Mouse (Mus musculus) MEL (cell line): Measurements from ENCODE around the gene Ranbp1. TPM values are rescaled to one million over a fixed set of nuclear protein-coding genes. Genes with fewer than 3 reads are reported as not detected.

Source experiments
- DNase-seq: peaks from one replicate; pipeline ENCODE4 v3.0.0; 2011; ENCODE audit warnings: low read depth, low spot score
- H3K27ac ChIP-seq: 2 replicates; pipeline ENCODE4 v1.5.1; 2012; ENCODE audit warnings: low read depth, mild to moderate bottlenecking, control low read depth, low read length, moderate library complexity; ENCODE audit not compliant: control insufficient read depth
- H3K27me3 ChIP-seq, 2 experiments: fragments of 150-350 bp in 1 of 2; sonication (generic) in 1 of 2; 2 replicates each; pipeline ENCODE4 v1.6.1; 2012; ENCODE audit warnings: low read length in 2 of 2, mild to moderate bottlenecking in 2 of 2, improper control_type of control experiment in 1 of 2, moderate library complexity in 1 of 2; ENCODE audit not compliant: insufficient read depth in 2 of 2, control insufficient read depth in 1 of 2
- H3K36me3 ChIP-seq, 2 experiments: 2 replicates each; pipeline ENCODE4 v1.6.1; 2012 to 2014; ENCODE audit warnings: low read length in 2 of 2, improper control_type of control experiment in 1 of 2, inconsistent platforms in 1 of 2, mild to moderate bottlenecking in 1 of 2; ENCODE audit not compliant: insufficient read depth in 2 of 2, control insufficient read depth in 1 of 2
- H3K4me1 ChIP-seq, 2 experiments: fragments of 150-350 bp in 1 of 2; sonication (generic) in 1 of 2; 2 replicates each; pipeline ENCODE4 v1.6.1; 2012; ENCODE audit warnings: low read length in 2 of 2, improper control_type of control experiment in 1 of 2, mild to moderate bottlenecking in 1 of 2; ENCODE audit not compliant: insufficient read depth in 2 of 2, control insufficient read depth in 1 of 2
- H3K4me3 ChIP-seq, 2 experiments: fragments of 150-350 bp in 1 of 2; sonication (generic) in 1 of 2; 2 replicates each; pipeline ENCODE4 v1.5.1; 2012; ENCODE audit warnings: low read depth in 2 of 2, low read length in 2 of 2, mild to moderate bottlenecking in 2 of 2, moderate library complexity in 2 of 2, control low read depth in 1 of 2, improper control_type of control experiment in 1 of 2; ENCODE audit not compliant: control insufficient read depth in 1 of 2, insufficient read depth in 1 of 2
- H3K79me2 ChIP-seq: 2 replicates; pipeline ENCODE4 v1.6.1; 2012; ENCODE audit warnings: mild to moderate bottlenecking, low read length, moderate library complexity; ENCODE audit not compliant: control insufficient read depth, poor library complexity, insufficient read depth
- H3K9ac ChIP-seq: 2 replicates; pipeline ENCODE4 v1.6.1; 2012; ENCODE audit warnings: low read depth, mild to moderate bottlenecking, control low read depth, low read length, moderate library complexity; ENCODE audit not compliant: control insufficient read depth, poor library complexity, severe bottlenecking
- H3K9me3 ChIP-seq: fragments of 150-350 bp; sonication (generic); replicated peaks from 2 replicates; pipeline ENCODE4 v1.6.1; 2012; ENCODE audit warnings: mild to moderate bottlenecking, low read length, improper control_type of control experiment, moderate library complexity; ENCODE audit not compliant: insufficient read depth
- BHLHE40 ChIP-seq: IDR thresholded peaks from 2 replicates; pipeline ENCODE4 v1.6.1; 2012; ENCODE audit warnings: low read depth, mild to moderate bottlenecking, inconsistent platforms, low read length, improper control_type of control experiment, borderline replicate concordance
- CHD1 ChIP-seq: IDR thresholded peaks from 2 replicates; pipeline ENCODE4 v1.6.1; 2012; ENCODE audit warnings: low read depth, mild to moderate bottlenecking, inconsistent platforms, low read length, improper control_type of control experiment
- EP300 ChIP-seq, 2 experiments: IDR thresholded peaks; 2 replicates each; pipeline ENCODE4 v1.6.1; 2011; ENCODE audit warnings: improper control_type of control experiment in 2 of 2, low read length in 2 of 2, low read depth in 1 of 2, mild to moderate bottlenecking in 1 of 2
- ETS1 ChIP-seq: IDR thresholded peaks from 2 replicates; pipeline ENCODE4 v1.6.1; 2012; ENCODE audit warnings: low read depth, mild to moderate bottlenecking, inconsistent platforms, low read length, improper control_type of control experiment, moderate library complexity
- HCFC1 ChIP-seq: IDR thresholded peaks from 2 replicates; pipeline ENCODE4 v1.6.1; 2012; ENCODE audit warnings: low read depth, mild to moderate bottlenecking, inconsistent platforms, low read length, improper control_type of control experiment, moderate library complexity
- MXI1 ChIP-seq: IDR thresholded peaks from 2 replicates; pipeline ENCODE4 v1.6.1; 2011; ENCODE audit warnings: mild to moderate bottlenecking, low read depth, low read length, improper control_type of control experiment
- MYB ChIP-seq: IDR thresholded peaks from 2 replicates; pipeline ENCODE4 v1.6.1; 2011; ENCODE audit warnings: mild to moderate bottlenecking, low read depth, low read length, improper control_type of control experiment
- POLR2A ChIP-seq, 2 experiments: IDR thresholded peaks; 2 replicates each; pipeline ENCODE4 v1.6.1; 2011 to 2012; ENCODE audit warnings: low read length in 2 of 2, mild to moderate bottlenecking in 2 of 2, control low read depth in 1 of 2, improper control_type of control experiment in 1 of 2, low read depth in 1 of 2, moderate library complexity in 1 of 2; ENCODE audit not compliant: control insufficient read depth in 1 of 2, insufficient read depth in 1 of 2, poor library complexity in 1 of 2
- POLR2AphosphoS2 ChIP-seq: IDR thresholded peaks from 2 replicates; pipeline ENCODE4 v1.6.1; 2011; ENCODE audit warnings: low read length, improper control_type of control experiment
- SIN3A ChIP-seq: IDR thresholded peaks from 2 replicates; pipeline ENCODE4 v1.6.1; 2012; ENCODE audit warnings: low read length, improper control_type of control experiment, inconsistent platforms
- SMC3 ChIP-seq: IDR thresholded peaks from 2 replicates; pipeline ENCODE4 v1.6.1; 2011; ENCODE audit warnings: low read depth, low read length, improper control_type of control experiment
- TBP ChIP-seq: IDR thresholded peaks from 2 replicates; pipeline ENCODE4 v1.8.0; 2011; ENCODE audit warnings: low read depth, low read length, improper control_type of control experiment
- TCF12 ChIP-seq: IDR thresholded peaks from 2 replicates; pipeline ENCODE4 v1.6.1; 2014; ENCODE audit warnings: low read depth, mild to moderate bottlenecking, inconsistent platforms, low read length, improper control_type of control experiment, moderate library complexity
- ZC3H11A ChIP-seq: IDR thresholded peaks from 2 replicates; pipeline ENCODE4 v1.6.1; 2012; ENCODE audit warnings: low read depth, mild to moderate bottlenecking, inconsistent platforms, low read length, improper control_type of control experiment
- ZKSCAN1 ChIP-seq: IDR thresholded peaks from 2 replicates; pipeline ENCODE4 v1.6.1; 2012; ENCODE audit warnings: low read depth, mild to moderate bottlenecking, inconsistent platforms, low read length, improper control_type of control experiment, moderate library complexity
- ZMIZ1 ChIP-seq: IDR thresholded peaks from 2 replicates; pipeline ENCODE4 v1.6.1; 2012; ENCODE audit warnings: low read depth, mild to moderate bottlenecking, inconsistent platforms, low read length, improper control_type of control experiment, moderate library complexity
- polyA plus RNA-seq, 2 experiments: library from polyadenylated mRNA; stranded (reverse) in 1 of 2; unstranded in 1 of 2; fragments of >175 nt in 1 of 2; fragments of >200 nt in 1 of 2; gene quantifications; 2 replicates each; pipeline versions ENCODE4 v1.2.1 to v1.2.4; 2012; ENCODE audit warnings: low replicate concordance in 2 of 2, low read depth in 1 of 2; ENCODE audit not compliant: insufficient read length in 2 of 2, insufficient read depth in 1 of 2, missing spikeins in 1 of 2
- total RNA-seq: library from RNA; depleted of rRNA; stranded (reverse); fragments of 300-350 nt; gene quantifications from 2 replicates; pipeline ENCODE4 v1.2.3, GENCODE M21; 2012

Ranbp1 gene
- total and polyA plus RNA-seq, 3 experiments: 162 to 681 (median 440) TPM

- H3K27ac ChIP-seq: no peak overlapping the region
- H3K79me2 ChIP-seq: peaks cover 48% of the 10 kb centered on the region
- no peaks in the 10 kb centered on the region for H3K9me3 ChIP-seq
- no peak overlapping the region; a peak in 1 of 4 replicates for H3K4me3 ChIP-seq
- H3K9ac ChIP-seq: peak overlapping the region; percentile 93
- no peaks in the 10 kb centered on the region for H3K27me3 ChIP-seq
- TF ChIP-seq TBP: no peak
- TF ChIP-seq SMC3: no peak; the same call in 1 of the 2 replicates
- no peak for TF ChIP-seq EP300 (IDR thresholded peaks at IDR 0.05; ENCODE audit: low read depth in 1 of 2, low read length in 2 of 2)
- peak in 1 of 2 experiments; percentile 14; a peak in 1 of 4 replicates for TF ChIP-seq POLR2A (IDR thresholded peaks at IDR 0.05; ENCODE audit: control insufficient read depth in 1 of 2, insufficient read depth in 1 of 2, low read depth in 1 of 2, low read length in 2 of 2, poor library complexity in 1 of 2)
- TF ChIP-seq ZMIZ1: peak; percentile 47; the same call in 1 of the 2 replicates
- H3K4me1 ChIP-seq: peaks cover 4 to 18% of the 10 kb centered on the region in 2 experiments; a peak in 3 of 4 replicates
- H3K36me3 ChIP-seq: peaks cover 27 to 32% of the 10 kb centered on the region in 2 experiments
- DNase-seq: peak; percentile 20
Measured at GRCm38 (mm10) chr16:18250828-18251790, 2.6 kb upstream of the Ranbp1 start.

GRCm38 (mm10) chr16:18250231-18250630, 1.7 kb upstream of the Ranbp1 start:
- Histone ChIP-seq H3K4me1 (peaks cover 4 to 18% of the 10 kb centered on the region in 2 experiments; a peak in 3 of 4 replicates), H3K9ac (peak overlapping the region; percentile 93), H3K4me3 (peak overlapping the region; percentile 53 to 94), H3K9me3 (no peaks in the 10 kb centered on the region), H3K27ac (peak overlapping the region; percentile 88), H3K27me3 (no peaks in the 10 kb centered on the region), H3K79me2 (peaks cover 57% of the 10 kb centered on the region), H3K36me3 (peaks cover 32 to 40% of the 10 kb centered on the region in 2 experiments)
- DNase-seq: peak; percentile 32
- peak; percentile 41; the same call in 1 of the 2 replicates for TF ChIP-seq ZMIZ1
- no peak for TF ChIP-seq ZC3H11A
- TF ChIP-seq POLR2A (IDR thresholded peaks at IDR 0.05; ENCODE audit: control insufficient read depth in 1 of 2, insufficient read depth in 1 of 2, low read depth in 1 of 2, low read length in 2 of 2, poor library complexity in 1 of 2): peak in 1 of 2 experiments; percentile 36; a peak in 1 of 4 replicates

GRCm38 (mm10) chr16:18249364-18249967, 934 bp upstream of the Ranbp1 start:
- TF ChIP-seq TBP (peak; percentile 24; the same call in 1 of the 2 replicates), BHLHE40 (no peak), POLR2A (IDR thresholded peaks at IDR 0.05; ENCODE audit: control insufficient read depth in 1 of 2, insufficient read depth in 1 of 2, low read depth in 1 of 2, low read length in 2 of 2, poor library complexity in 1 of 2) (peak in 1 of 2 experiments; percentile 11; a peak in 1 of 4 replicates), CHD1 (0 out of 2 replicates have a peak, but pooled peaks have one; percentile 21), ETS1 (peak; percentile 64), MXI1 (no peak), MYB (no peak), POLR2AphosphoS2 (peak; percentile 82), TCF12 (0 out of 2 replicates have a peak, but pooled peaks have one; percentile 10), HCFC1 (peak; percentile 61; the same call in 1 of the 2 replicates), SIN3A (peak; percentile 49), ZKSCAN1 (peak; percentile 87)
- H3K4me3 ChIP-seq: peak overlapping the region; percentile 53 to 94
- peaks cover 62% of the 10 kb centered on the region for H3K79me2 ChIP-seq
- peaks cover 38 to 44% of the 10 kb centered on the region in 2 experiments for H3K36me3 ChIP-seq
- peak overlapping the region; percentile 88 for H3K27ac ChIP-seq
- peaks cover 4 to 18% of the 10 kb centered on the region in 2 experiments; a peak in 3 of 4 replicates for H3K4me1 ChIP-seq
- H3K9ac ChIP-seq: peak overlapping the region; percentile 93
- H3K9me3 ChIP-seq: no peaks in the 10 kb centered on the region
- no peaks in the 10 kb centered on the region for H3K27me3 ChIP-seq
- peak; percentile 90 for DNase-seq
